Mouse (Mus musculus) embryonic fibroblast, embryonic 13.5 days (primary cell): ENCODE data around the gene Mag.

Experiments used
- CTCF ChIP-seq: IDR thresholded peaks from 2 replicates; pipeline ENCODE4 v1.5.1; 2011; ENCODE audit warnings: mild to moderate bottlenecking, control low read depth, low read length, moderate library complexity, borderline replicate concordance; ENCODE audit not compliant: insufficient read depth
- POLR2A ChIP-seq: IDR thresholded peaks from 2 replicates; pipeline ENCODE4 v1.6.1; 2011; ENCODE audit warnings: low read depth, mild to moderate bottlenecking, control low read depth, low read length, moderate library complexity

GRCm38 (mm10) chr7:30895217-30895616 is 19.5 kb downstream of the Mag start:
- TF ChIP-seq CTCF = no peak
- TF ChIP-seq POLR2A = no peak
